Mouse (Mus musculus) kidney, embryonic 16.5 days (tissue): ENCODE measurements at regions not wholly inside any gene's neighbourhood (a gene's known extent, or its start where the extent isn't known, plus 50 kb on each side); places are given as distances from the start of the nearest gene placed in this dataset.

ENCODE experiments used
- ATAC-seq: fragments of 200-750 bp; cut with Nextera tagmentation; 2 replicates; pipeline ENCODE4 v1.8.0; 2017; ENCODE audit warnings: moderate TSS enrichment; ENCODE audit not compliant: low FRiP score, low TSS enrichment
- H3K27ac ChIP-seq: fragments of 300-500 bp; sonication (generic); 2 replicates; pipeline ENCODE4 v1.5.1; 2014; ENCODE audit warnings: low read length
- H3K27me3 ChIP-seq: fragments of 300-500 bp; sonication (generic); 2 replicates; pipeline ENCODE4 v1.6.1; 2014; ENCODE audit warnings: low read length, control low read depth, mixed read lengths; ENCODE audit not compliant: insufficient read depth
- H3K36me3 ChIP-seq: fragments of 300-500 bp; sonication (generic); 2 replicates; pipeline ENCODE4 v1.6.1; 2014; ENCODE audit warnings: low read length, control low read depth, mixed read lengths; ENCODE audit not compliant: insufficient read depth
- H3K4me1 ChIP-seq: fragments of 300-500 bp; sonication (generic); 2 replicates; pipeline ENCODE4 v1.6.1; 2014; ENCODE audit warnings: low read length, control low read depth, mixed read lengths; ENCODE audit not compliant: insufficient read depth
- H3K4me2 ChIP-seq: fragments of 300-500 bp; sonication (generic); replicated peaks from 2 replicates; pipeline ENCODE4 v1.6.1; 2014; ENCODE audit warnings: low read depth, low read length
- H3K4me3 ChIP-seq: fragments of 300-500 bp; sonication (generic); 2 replicates; pipeline ENCODE4 v1.5.1; 2014; ENCODE audit warnings: mild to moderate bottlenecking, low read length
- H3K9ac ChIP-seq: fragments of 300-500 bp; sonication (generic); replicated peaks from 2 replicates; pipeline ENCODE4 v1.6.1; 2014; ENCODE audit warnings: low read length
- H3K9me3 ChIP-seq: fragments of 300-500 bp; sonication (generic); 2 replicates; pipeline ENCODE4 v1.6.1; 2016; ENCODE audit warnings: low read length, control low read depth
- WGBS: fragments of 180-500 bp; shearing (Covaris S2); extraction: QIAGEN DNeasy Blood & Tissue Kit; methylation state at CpG from one replicate; pipeline ENCODE4 v1.1.7; 2014; 5-methylcytosine and 5-hydroxymethylcytosine counted together

GRCm38 (mm10) chr6:14632837-14633236 is 122.2 kb downstream of the Ppp1r3a start:
- Histone ChIP-seq H3K27me3 (no peaks in the 10 kb centered on the region), H3K4me3 (no peak overlapping the region), H3K9ac (no peak overlapping the region), H3K27ac (no peak overlapping the region), H3K4me2 (no peak overlapping the region), H3K36me3 (no peaks in the 10 kb centered on the region), H3K9me3 (no peaks in the 10 kb centered on the region), H3K4me1 (no peaks in the 10 kb centered on the region)
- WGBS: 42% methylated on average over 4 of the region's 4 CpGs
- no peak for ATAC-seq

- no peak overlapping the region for H3K27ac ChIP-seq
- H3K36me3 ChIP-seq: no peaks in the 10 kb centered on the region
- ATAC-seq: no peak
- no peak overlapping the region for H3K9ac ChIP-seq
- WGBS: 11% methylated on average over 2 of the region's 2 CpGs
- no peaks in the 10 kb centered on the region for H3K4me1 ChIP-seq
- no peaks in the 10 kb centered on the region for H3K27me3 ChIP-seq
- no peak overlapping the region for H3K4me3 ChIP-seq
- H3K9me3 ChIP-seq: no peaks in the 10 kb centered on the region
- H3K4me2 ChIP-seq: no peak overlapping the region
Measured at GRCm38 (mm10) chr6:14631719-14632445, 123.2 kb downstream of the Ppp1r3a start.

GRCm38 (mm10) chr6:14616629-14617028 is 138.4 kb downstream of the Ppp1r3a start:
- ATAC-seq: no peak
- Histone ChIP-seq H3K36me3 (no peaks in the 10 kb centered on the region), H3K4me2 (no peak overlapping the region), H3K27me3 (no peaks in the 10 kb centered on the region), H3K4me1 (no peaks in the 10 kb centered on the region), H3K27ac (no peak overlapping the region), H3K9ac (no peak overlapping the region), H3K9me3 (no peaks in the 10 kb centered on the region), H3K4me3 (no peak overlapping the region)
- WGBS: 68% methylated on average over 3 of the region's 3 CpGs

GRCm38 (mm10) chr6:14608076-14608475 is 147.0 kb downstream of the Ppp1r3a start:
- Histone ChIP-seq H3K27ac (no peak overlapping the region), H3K27me3 (no peaks in the 10 kb centered on the region), H3K4me2 (no peak overlapping the region), H3K4me1 (no peaks in the 10 kb centered on the region), H3K9me3 (no peaks in the 10 kb centered on the region), H3K36me3 (no peaks in the 10 kb centered on the region), H3K4me3 (no peak overlapping the region), H3K9ac (no peak overlapping the region)
- ATAC-seq: no peak

GRCm38 (mm10) chr6:14600543-14601249 is 154.4 kb downstream of the Ppp1r3a start:
- H3K9me3 ChIP-seq: no peaks in the 10 kb centered on the region
- H3K4me3 ChIP-seq: no peak overlapping the region
- no peaks in the 10 kb centered on the region for H3K27me3 ChIP-seq
- H3K36me3 ChIP-seq: no peaks in the 10 kb centered on the region
- H3K4me2 ChIP-seq: no peak overlapping the region
- H3K9ac ChIP-seq: no peak overlapping the region
- H3K27ac ChIP-seq: no peak overlapping the region
- peak; percentile 95 for ATAC-seq
- H3K4me1 ChIP-seq: no peaks in the 10 kb centered on the region
- WGBS: 63% methylated on average over 13 of the region's 13 CpGs

GRCm38 (mm10) chr6:14596880-14597466 is 158.1 kb downstream of the Ppp1r3a start:
- Histone ChIP-seq H3K4me3 (no peak overlapping the region), H3K4me2 (no peak overlapping the region), H3K27ac (no peak overlapping the region), H3K4me1 (no peaks in the 10 kb centered on the region), H3K27me3 (no peaks in the 10 kb centered on the region), H3K9ac (no peak overlapping the region), H3K36me3 (no peaks in the 10 kb centered on the region), H3K9me3 (no peaks in the 10 kb centered on the region)
- no peak for ATAC-seq
- 76% methylated on average over 4 of the region's 4 CpGs for WGBS

- Histone ChIP-seq H3K4me1 (no peaks in the 10 kb centered on the region), H3K9me3 (no peaks in the 10 kb centered on the region), H3K9ac (no peak overlapping the region), H3K36me3 (no peaks in the 10 kb centered on the region), H3K27ac (no peak overlapping the region), H3K4me2 (no peak overlapping the region), H3K27me3 (no peaks in the 10 kb centered on the region), H3K4me3 (no peak overlapping the region)
- no peak for ATAC-seq
- 31% methylated on average over 1 of the region's 1 CpGs for WGBS
Measured at GRCm38 (mm10) chr6:14585827-14586226, 169.2 kb downstream of the Ppp1r3a start.

- 45% methylated on average over 1 of the region's 1 CpGs for WGBS
- no peak overlapping the region for H3K4me2 ChIP-seq
Measured at GRCm38 (mm10) chr6:14583829-14584228, 171.2 kb downstream of the Ppp1r3a start.

GRCm38 (mm10) chr6:14574607-14575006 is 180.5 kb downstream of the Ppp1r3a start:
- Histone ChIP-seq H3K4me3 (no peak overlapping the region), H3K4me1 (no peaks in the 10 kb centered on the region), H3K9me3 (no peaks in the 10 kb centered on the region), H3K36me3 (no peaks in the 10 kb centered on the region), H3K4me2 (no peak overlapping the region), H3K27ac (no peak overlapping the region), H3K9ac (no peak overlapping the region), H3K27me3 (no peaks in the 10 kb centered on the region)
- WGBS: 32% methylated on average over 3 of the region's 3 CpGs
- ATAC-seq: no peak

More at GRCm38 (mm10) chr6:14583829-14584228, 171.2 kb downstream of the Ppp1r3a start:
- no peak overlapping the region for H3K9ac ChIP-seq
- ATAC-seq: no peak
- H3K36me3 ChIP-seq: no peaks in the 10 kb centered on the region
- H3K9me3 ChIP-seq: no peaks in the 10 kb centered on the region
- no peak overlapping the region for H3K27ac ChIP-seq
- H3K27me3 ChIP-seq: no peaks in the 10 kb centered on the region
- H3K4me3 ChIP-seq: no peak overlapping the region
- no peaks in the 10 kb centered on the region for H3K4me1 ChIP-seq

- no peaks in the 10 kb centered on the region for H3K36me3 ChIP-seq
- no peak overlapping the region for H3K9ac ChIP-seq
- no peak for ATAC-seq
- no peak overlapping the region for H3K27ac ChIP-seq
- H3K4me1 ChIP-seq: no peaks in the 10 kb centered on the region
- H3K4me2 ChIP-seq: no peak overlapping the region
- no peak overlapping the region for H3K4me3 ChIP-seq
- H3K27me3 ChIP-seq: no peaks in the 10 kb centered on the region
- 54% methylated on average over 2 of the region's 2 CpGs for WGBS
- no peaks in the 10 kb centered on the region for H3K9me3 ChIP-seq
Measured at GRCm38 (mm10) chr6:14573001-14573400, 182.1 kb downstream of the Ppp1r3a start.
